Mouse (Mus musculus): Measurements from ENCODE around the gene Egf. TPM values are rescaled to one million over a fixed set of nuclear protein-coding genes. Genes with fewer than 3 reads are reported as not detected.
A peak's percentile ranks its signal among the peaks of the same experiment; 100 is the strongest.

Gene Egf
- polyA plus RNA-seq, 1 experiment from 2014 or later = 0.54 TPM

DNA sequence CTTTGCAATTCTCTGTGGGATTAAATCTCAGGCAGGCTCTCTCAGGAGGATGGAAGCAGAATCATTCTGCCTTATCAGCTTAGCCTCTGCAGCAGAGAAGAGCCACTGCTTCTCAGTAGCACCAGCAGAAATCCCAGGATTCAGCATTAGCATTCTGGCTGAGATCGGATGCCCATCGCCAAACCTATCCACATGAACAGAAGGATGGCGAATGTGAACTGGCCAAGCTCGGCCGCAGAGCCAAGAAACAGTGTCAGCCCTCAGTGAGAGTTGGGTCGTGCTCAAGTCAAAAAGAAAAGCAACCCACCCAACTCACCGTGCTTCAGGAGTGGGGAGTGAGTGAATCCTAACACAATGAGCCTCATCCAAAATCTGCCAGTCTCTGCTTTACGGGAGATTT, 103.4 kb downstream of the Egf start:
- WGBS = 99% methylated on average over 8 of the region's 8 CpGs
- Histone ChIP-seq H3K9me3 (ENCODE audit: low read length) (no peaks in the 10 kb centered on the region), H3K4me1 (ENCODE audit: insufficient read depth, low read depth, low read length) (no peaks in the 10 kb centered on the region), H3K27ac (ENCODE audit: low read length) (no peak overlapping the region), H3K9ac (replicated peaks; ENCODE audit: low read depth) (no peak overlapping the region), H3K27me3 (replicated peaks; ENCODE audit: insufficient read depth, low read length) (no peaks in the 10 kb centered on the region), H3K36me3 (ENCODE audit: insufficient read depth, low read length) (no peaks in the 10 kb centered on the region), H3K4me2 (replicated peaks; ENCODE audit: low read depth, low read length) (no peak overlapping the region), H3K4me3 (ENCODE audit: low read depth, low read length) (no peak overlapping the region)
- no peak for DNase-seq (ENCODE audit: low spot score)
- ATAC-seq = no peak
- TF ChIP-seq EP300 (IDR thresholded peaks at IDR 0.05) (no peak), CTCF (IDR thresholded peaks at IDR 0.05) (no peak)

DNA sequence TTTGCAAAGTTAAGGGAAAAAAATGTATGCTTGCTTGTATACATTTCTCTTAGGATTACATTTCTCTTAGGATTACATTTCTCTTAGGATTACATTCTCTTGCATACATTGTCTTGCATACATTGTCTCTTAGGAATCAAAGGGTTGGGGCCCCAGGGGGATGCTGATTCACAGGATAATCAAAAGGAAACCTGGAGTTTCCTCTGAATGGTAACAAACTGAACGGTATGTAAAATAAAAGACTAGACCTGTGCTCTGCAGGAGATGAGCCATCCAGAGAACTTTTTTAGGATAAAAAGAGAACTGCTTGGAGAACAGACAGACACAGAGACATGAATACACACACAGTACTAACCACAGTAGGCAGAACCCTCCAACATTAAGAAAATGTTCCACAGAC, 104.2 kb downstream of the Egf start:
- TF ChIP-seq CTCF (IDR thresholded peaks at IDR 0.05) (no peak), EP300 (IDR thresholded peaks at IDR 0.05) (no peak)
- H3K4me3 ChIP-seq (ENCODE audit: low read depth, low read length) = no peak overlapping the region
- H3K4me2 ChIP-seq (replicated peaks; ENCODE audit: low read depth, low read length) = no peak overlapping the region
- H3K36me3 ChIP-seq (ENCODE audit: insufficient read depth, low read length) = no peaks in the 10 kb centered on the region
- H3K27ac ChIP-seq (ENCODE audit: low read length) = no peak overlapping the region
- DNase-seq (ENCODE audit: low spot score) (no peak), ATAC-seq (no peak)
- H3K4me1 ChIP-seq (ENCODE audit: insufficient read depth, low read depth, low read length) = no peaks in the 10 kb centered on the region
- no peaks in the 10 kb centered on the region for H3K9me3 ChIP-seq (ENCODE audit: low read length)
- H3K27me3 ChIP-seq (replicated peaks; ENCODE audit: insufficient read depth, low read length) = no peaks in the 10 kb centered on the region
- H3K9ac ChIP-seq (replicated peaks; ENCODE audit: low read depth) = no peak overlapping the region
- WGBS = 58% methylated on average over 1 of the region's 1 CpGs

- no peaks in the 10 kb centered on the region for H3K9me3 ChIP-seq (ENCODE audit: low read length)
- H3K4me2 ChIP-seq (replicated peaks; ENCODE audit: low read depth, low read length) = no peak overlapping the region
- H3K4me3 ChIP-seq (ENCODE audit: low read depth, low read length) = no peak overlapping the region
- DNase-seq (ENCODE audit: low spot score) = no peak
- no peaks in the 10 kb centered on the region for H3K27me3 ChIP-seq (replicated peaks; ENCODE audit: insufficient read depth, low read length)
- H3K4me1 ChIP-seq (ENCODE audit: insufficient read depth, low read depth, low read length) = no peaks in the 10 kb centered on the region
- no peaks in the 10 kb centered on the region for H3K36me3 ChIP-seq (ENCODE audit: insufficient read depth, low read length)
- ATAC-seq = no peak
- H3K27ac ChIP-seq (ENCODE audit: low read length) = no peak overlapping the region
- H3K9ac ChIP-seq (replicated peaks; ENCODE audit: low read depth) = no peak overlapping the region
- TF ChIP-seq EP300 (IDR thresholded peaks at IDR 0.05) (no peak), CTCF (IDR thresholded peaks at IDR 0.05) (no peak)
Observed at GRCm38 (mm10) chr3:129650293-129650612, 104.9 kb downstream of the Egf start.

- Histone ChIP-seq H3K9me3 (ENCODE audit: low read length) (no peaks in the 10 kb centered on the region), H3K36me3 (ENCODE audit: insufficient read depth, low read length) (no peaks in the 10 kb centered on the region), H3K27me3 (replicated peaks; ENCODE audit: insufficient read depth, low read length) (no peaks in the 10 kb centered on the region), H3K27ac (ENCODE audit: low read length) (no peak overlapping the region), H3K4me2 (replicated peaks; ENCODE audit: low read depth, low read length) (no peak overlapping the region), H3K4me1 (ENCODE audit: insufficient read depth, low read depth, low read length) (no peaks in the 10 kb centered on the region), H3K9ac (replicated peaks; ENCODE audit: low read depth) (no peak overlapping the region), H3K4me3 (ENCODE audit: low read depth, low read length) (no peak overlapping the region)
- DNase-seq (ENCODE audit: low spot score) (peak; percentile 52), ATAC-seq (peak; percentile 50)
- TF ChIP-seq EP300 (IDR thresholded peaks at IDR 0.05) (no peak), CTCF (IDR thresholded peaks at IDR 0.05) (no peak)
- WGBS = 78% methylated on average over 8 of the region's 8 CpGs
Observed at GRCm38 (mm10) chr3:129649586-129650292, 105.4 kb downstream of the Egf start.

GRCm38 (mm10) chr3:129648598-129648997, 106.5 kb downstream of the Egf start:
- TF ChIP-seq CTCF (IDR thresholded peaks at IDR 0.05) (no peak), EP300 (IDR thresholded peaks at IDR 0.05) (no peak)
- Histone ChIP-seq H3K4me2 (replicated peaks; ENCODE audit: low read depth, low read length) (no peak overlapping the region), H3K4me3 (ENCODE audit: low read depth, low read length) (no peak overlapping the region), H3K27ac (ENCODE audit: low read length) (no peak overlapping the region), H3K9me3 (ENCODE audit: low read length) (no peaks in the 10 kb centered on the region), H3K9ac (replicated peaks; ENCODE audit: low read depth) (no peak overlapping the region), H3K27me3 (replicated peaks; ENCODE audit: insufficient read depth, low read length) (no peaks in the 10 kb centered on the region), H3K36me3 (ENCODE audit: insufficient read depth, low read length) (no peaks in the 10 kb centered on the region), H3K4me1 (ENCODE audit: insufficient read depth, low read depth, low read length) (no peaks in the 10 kb centered on the region)
- DNase-seq (ENCODE audit: low spot score) = no peak
- ATAC-seq = no peak
- whole genome bisulfite sequencing = 77% methylated on average over 5 of the region's 5 CpGs

DNA sequence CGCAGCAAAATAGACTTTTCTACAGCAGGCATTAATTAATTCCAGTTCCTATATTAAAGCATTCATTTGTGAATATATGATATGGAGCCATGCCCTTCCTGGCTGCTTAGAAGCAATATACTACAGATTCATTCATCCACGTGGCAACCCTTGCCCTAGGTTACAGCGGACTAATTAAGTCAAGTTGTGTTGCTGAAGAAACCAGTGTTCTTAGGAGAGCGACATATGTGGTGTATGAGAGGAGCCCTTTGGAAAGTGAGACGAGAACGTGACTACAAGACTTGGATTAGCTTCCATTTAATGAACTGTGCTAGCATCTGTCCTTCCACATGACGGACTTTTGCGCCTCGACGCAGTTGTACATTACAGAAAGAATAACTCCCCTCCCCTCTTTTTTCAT, 107.8 kb downstream of the Egf start:
- no peak overlapping the region for H3K4me2 ChIP-seq (replicated peaks; ENCODE audit: low read depth, low read length)
- no peaks in the 10 kb centered on the region for H3K27me3 ChIP-seq (replicated peaks; ENCODE audit: insufficient read depth, low read length)
- H3K4me3 ChIP-seq (ENCODE audit: low read depth, low read length) = no peak overlapping the region
- DNase-seq (ENCODE audit: low spot score) = peak; percentile 32
- no peaks in the 10 kb centered on the region for H3K9me3 ChIP-seq (ENCODE audit: low read length)
- no peak for ATAC-seq
- TF ChIP-seq EP300 (IDR thresholded peaks at IDR 0.05) = no peak
- no peak for TF ChIP-seq CTCF (IDR thresholded peaks at IDR 0.05)
- H3K27ac ChIP-seq (ENCODE audit: low read length) = no peak overlapping the region
- H3K9ac ChIP-seq (replicated peaks; ENCODE audit: low read depth) = no peak overlapping the region
- H3K4me1 ChIP-seq (ENCODE audit: insufficient read depth, low read depth, low read length) = no peaks in the 10 kb centered on the region
- WGBS = 71% methylated on average over 10 of the region's 10 CpGs
- no peaks in the 10 kb centered on the region for H3K36me3 ChIP-seq (ENCODE audit: insufficient read depth, low read length)

DNA sequence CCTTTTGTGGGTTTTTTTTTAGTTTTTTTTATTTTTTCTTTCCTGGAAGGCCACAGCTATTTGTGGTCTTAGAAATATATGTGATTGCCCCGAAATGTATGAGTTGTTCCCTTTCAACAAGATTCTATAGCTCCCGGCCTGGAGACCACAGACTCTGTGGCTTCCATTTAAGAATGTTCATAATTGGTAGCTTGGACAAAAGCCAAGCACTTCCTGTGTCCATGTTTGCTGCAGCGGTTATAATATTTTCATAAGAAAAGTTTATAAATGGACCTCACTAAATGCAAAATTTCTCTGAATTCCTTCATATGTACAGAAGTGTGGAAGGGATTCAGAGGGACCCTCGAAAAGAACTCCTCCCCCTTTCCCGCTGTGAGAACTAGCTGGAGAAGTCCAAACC, 108.3 kb downstream of the Egf start:
- Histone ChIP-seq H3K4me3 (ENCODE audit: low read depth, low read length) (no peak overlapping the region), H3K9me3 (ENCODE audit: low read length) (no peaks in the 10 kb centered on the region), H3K27me3 (replicated peaks; ENCODE audit: insufficient read depth, low read length) (no peaks in the 10 kb centered on the region), H3K27ac (ENCODE audit: low read length) (no peak overlapping the region), H3K9ac (replicated peaks; ENCODE audit: low read depth) (no peak overlapping the region), H3K4me2 (replicated peaks; ENCODE audit: low read depth, low read length) (no peak overlapping the region), H3K36me3 (ENCODE audit: insufficient read depth, low read length) (no peaks in the 10 kb centered on the region), H3K4me1 (ENCODE audit: insufficient read depth, low read depth, low read length) (no peaks in the 10 kb centered on the region)
- ATAC-seq (no peak), DNase-seq (ENCODE audit: low spot score) (no peak)
- 47% methylated on average over 5 of the region's 5 CpGs for WGBS
- TF ChIP-seq CTCF (IDR thresholded peaks at IDR 0.05) = no peak
- TF ChIP-seq EP300 (IDR thresholded peaks at IDR 0.05) = no peak
